Mouse (Mus musculus): ENCODE data around the gene Mafb. TPM values are rescaled to one million over a fixed set of nuclear protein-coding genes. Genes with fewer than 3 reads are reported as not detected.

The Mafb gene
- total RNA-seq, 2 experiments from 2014 or later, result 17.9 to 19.8 TPM

DNA sequence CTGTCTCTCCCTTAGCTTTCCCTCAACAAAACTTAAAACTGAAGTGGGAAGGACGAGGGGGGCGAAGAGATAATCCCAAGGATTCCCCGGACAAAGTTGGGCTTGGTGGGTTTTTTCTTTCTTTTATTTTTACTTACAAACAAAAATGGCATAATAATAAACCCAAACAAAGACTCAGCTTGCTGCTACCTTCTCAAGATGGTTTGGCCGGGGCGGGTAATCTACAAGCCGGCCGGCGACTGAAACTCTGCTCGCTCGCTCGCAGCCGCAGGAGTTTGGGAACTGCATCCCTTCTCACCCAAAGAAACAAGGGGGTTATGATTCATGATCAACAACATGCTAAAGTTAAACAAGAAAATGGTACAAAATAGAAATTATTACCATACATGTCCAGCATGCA is 2.2 kb downstream of the Mafb start:
- no peak for DNase-seq (ENCODE audit: low spot score in 2 of 2)

DNA sequence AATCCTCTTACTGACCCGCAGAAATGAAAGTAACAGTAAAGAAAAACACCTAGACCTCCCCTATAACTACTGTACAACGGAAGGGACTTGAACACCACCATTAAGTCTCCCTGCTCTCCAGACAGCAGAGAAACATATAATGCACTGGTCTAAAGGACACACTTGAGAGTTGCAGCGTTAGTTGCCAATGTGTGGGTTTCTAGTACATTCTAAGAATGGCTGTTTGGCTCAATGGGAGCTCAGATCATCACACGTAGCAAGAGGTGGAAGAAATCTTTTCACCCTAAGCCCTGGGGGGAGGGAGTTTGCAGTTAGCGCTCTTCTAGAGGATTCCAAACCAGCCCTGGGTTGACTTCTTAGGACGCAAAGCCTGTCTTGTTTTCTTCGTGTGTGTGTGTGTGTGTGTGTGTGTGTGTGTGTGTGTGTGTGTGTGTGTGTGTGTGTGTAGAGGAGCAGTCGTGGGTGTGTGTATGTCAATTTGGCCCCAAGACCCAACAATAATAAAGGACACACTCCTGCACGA is 2.7 kb downstream of the Mafb start:
- no peak for DNase-seq (ENCODE audit: low spot score in 2 of 2)

DNA sequence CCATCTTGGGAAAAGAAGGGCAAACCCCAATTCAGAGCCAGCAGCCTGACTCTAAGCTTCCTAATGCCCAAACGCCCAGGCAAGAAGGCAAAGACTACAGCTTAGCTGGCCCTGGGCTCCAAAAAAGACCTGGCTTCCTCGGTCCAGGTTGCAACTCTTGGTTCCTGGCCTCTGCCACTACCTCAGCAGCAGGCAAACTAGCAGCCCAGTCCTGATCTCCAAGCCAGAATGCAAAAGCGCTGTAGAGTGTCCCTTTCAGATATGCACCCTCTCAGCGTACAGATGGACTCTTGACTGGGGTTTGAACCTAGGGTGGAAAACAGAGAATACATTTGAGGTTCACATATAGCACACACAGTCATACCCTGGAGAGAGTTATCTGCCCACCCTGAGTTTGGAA is 3.7 kb downstream of the Mafb start:
- no peak for DNase-seq (ENCODE audit: low spot score in 2 of 2)

DNA sequence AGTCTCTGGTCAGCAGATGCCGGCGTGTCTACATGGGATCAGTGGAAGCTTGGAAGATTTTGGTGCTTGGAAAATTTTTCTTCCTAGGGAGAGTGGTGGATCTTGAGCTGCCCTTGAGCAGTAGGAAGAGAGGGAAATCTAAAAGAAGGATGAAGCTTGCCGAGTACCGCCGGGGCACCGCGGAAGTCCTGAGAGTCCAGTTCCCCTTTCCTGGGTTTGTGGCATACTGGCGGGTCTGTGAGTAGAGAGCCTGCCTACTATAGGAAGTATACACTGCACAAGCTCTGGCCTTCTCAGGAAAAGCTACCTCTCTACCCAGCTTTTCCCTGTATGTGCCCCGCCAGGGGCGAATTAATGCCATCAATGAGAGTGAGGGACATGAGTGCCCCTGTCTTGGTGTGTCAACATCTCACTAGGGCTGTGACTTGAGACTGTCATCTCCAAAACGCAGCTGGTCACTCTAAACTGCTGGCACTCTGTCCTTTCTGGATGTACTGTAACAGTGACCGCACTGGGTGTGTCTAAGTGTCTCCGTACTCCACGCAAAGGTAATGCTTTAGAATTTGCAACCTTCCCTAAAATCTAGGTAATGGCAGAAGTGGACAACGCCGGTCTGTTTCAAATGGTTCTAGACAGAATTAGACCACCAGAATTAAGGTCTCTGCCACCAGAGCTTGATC is 5.3 kb downstream of the Mafb start:
- no peak for DNase-seq (ENCODE audit: low spot score in 2 of 2)

DNA sequence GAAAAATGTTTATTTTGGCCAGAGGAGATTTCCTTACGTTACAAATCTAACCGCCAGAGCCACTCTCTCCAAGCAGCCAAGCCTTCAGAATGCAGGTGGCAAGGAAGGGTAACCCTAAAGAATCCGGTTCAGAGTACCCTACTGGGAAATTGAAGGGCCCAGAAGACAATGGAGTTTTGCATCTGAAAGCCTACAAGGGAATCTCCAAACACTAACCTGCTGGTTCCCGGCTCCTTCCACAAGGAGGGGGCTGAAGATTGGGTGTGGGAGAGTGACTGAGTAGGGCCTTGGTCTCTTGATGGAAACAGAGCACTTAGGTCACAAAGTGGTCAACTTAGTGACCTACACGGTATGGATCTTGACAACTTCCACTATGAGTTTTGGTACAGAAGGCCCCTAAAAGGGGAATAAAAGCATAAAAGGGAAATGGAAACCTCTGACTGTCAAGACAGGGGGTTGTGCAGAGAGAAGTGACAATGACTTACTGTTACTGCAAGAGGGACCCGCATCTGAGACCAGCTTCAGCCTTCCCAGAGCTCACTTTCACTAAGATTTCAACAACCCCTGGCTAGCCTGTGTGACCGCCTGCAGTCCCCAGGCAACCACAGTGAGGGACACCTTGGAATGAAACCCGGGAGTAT is 6.5 kb downstream of the Mafb start:
- no peak for DNase-seq (ENCODE audit: low spot score in 2 of 2)

DNA sequence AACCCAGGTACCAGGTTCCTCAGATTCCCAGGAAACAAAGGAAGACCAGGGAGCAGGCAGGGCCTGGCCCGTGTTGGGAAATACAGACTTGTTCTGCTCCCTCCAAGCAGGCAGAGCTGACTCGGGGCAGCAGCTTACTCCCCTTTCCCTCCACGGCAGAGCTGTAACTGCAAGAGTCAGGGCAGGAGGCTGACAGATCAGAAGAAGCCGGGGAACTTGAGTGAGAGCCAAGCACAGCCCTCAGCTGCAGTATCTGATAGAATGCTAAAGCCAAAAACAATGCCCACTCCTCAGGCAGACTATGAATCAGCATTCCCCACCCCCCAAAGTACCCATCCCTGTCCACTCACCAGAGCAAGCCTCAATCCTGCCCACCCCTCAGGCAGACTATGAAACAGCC is 8.0 kb downstream of the Mafb start:
- no peak for DNase-seq (ENCODE audit: low spot score in 2 of 2)

DNA sequence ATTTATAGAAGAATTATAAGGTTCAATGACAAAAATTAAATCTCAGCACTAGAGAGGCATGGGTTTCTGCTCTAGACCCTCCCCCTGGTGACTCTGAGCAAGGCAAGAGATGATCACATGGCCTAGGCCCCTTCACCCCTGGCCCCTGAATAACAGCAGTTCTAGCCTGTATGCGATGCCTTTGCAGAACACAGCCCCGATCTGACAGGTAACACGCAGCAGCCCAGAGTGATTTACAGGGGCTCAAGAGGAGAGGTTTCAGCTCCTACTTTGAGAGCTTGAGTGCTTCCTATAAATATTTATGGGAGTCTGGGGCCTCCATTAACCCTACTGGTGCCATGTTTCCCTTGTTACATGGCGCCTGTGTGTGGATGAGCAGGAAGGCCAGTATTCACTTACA is 9.4 kb downstream of the Mafb start:
- no peak for DNase-seq (ENCODE audit: low spot score in 2 of 2)

DNA sequence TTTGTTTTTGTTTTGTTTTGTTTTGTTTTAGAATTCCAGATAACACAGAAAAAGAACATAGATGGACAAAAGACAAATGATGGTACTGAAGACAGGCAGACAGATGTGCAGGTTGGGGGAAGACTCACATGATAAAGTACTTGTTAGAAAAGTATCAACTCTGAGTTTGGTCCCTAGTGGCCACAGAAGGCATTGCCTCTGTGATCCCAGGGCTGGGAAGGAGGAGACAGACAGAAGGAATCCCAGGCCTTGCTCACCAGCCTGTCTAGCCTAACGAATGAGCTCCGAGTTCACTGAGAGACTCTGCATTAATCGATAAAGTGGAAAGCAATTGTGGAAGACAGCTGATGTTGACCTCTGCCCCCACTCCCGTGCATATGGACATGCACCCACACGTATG is 10.7 kb downstream of the Mafb start:
- DNase-seq (ENCODE audit: low spot score in 2 of 2), result no peak

DNA sequence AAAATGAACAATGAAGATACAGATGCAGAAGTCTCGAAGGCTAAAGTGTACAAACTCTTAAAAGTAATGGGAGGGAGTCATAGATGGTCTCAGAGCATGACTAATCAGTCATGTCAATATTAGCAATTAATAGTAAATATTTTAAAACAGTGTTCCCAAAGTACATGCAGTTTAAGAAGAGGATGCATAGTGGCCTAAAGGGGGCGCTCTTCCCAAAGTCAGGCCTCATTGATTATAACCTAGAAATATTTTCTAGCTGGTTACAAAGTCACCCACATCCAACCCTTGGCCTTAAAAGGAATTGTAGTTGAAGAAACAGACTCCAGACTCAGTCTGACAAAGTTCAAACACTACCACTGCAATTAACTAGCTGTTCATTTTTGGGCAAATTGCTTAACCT is 12.5 kb downstream of the Mafb start:
- DNase-seq (ENCODE audit: low spot score in 2 of 2), result no peak

DNA sequence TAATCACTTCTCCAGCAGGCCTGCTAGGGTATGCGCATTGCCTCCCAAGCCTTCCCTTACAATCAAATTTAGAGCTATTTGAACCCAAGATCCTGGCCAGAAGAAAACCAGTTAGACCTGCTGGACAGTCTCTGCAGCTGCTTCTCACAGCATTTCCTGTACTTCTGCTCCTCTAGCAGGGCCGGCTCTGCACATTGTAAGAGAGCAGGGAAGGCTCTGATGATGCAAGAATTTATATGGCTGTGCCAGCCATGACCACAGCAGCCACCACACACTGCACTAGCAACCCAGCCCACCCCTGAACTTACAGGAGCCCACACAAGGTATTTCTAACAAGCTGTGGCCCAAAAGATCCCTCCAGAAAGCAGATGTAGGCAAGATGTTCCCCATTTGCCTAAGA is 13.3 kb downstream of the Mafb start:
- no peak for DNase-seq (ENCODE audit: low spot score in 2 of 2)

DNA sequence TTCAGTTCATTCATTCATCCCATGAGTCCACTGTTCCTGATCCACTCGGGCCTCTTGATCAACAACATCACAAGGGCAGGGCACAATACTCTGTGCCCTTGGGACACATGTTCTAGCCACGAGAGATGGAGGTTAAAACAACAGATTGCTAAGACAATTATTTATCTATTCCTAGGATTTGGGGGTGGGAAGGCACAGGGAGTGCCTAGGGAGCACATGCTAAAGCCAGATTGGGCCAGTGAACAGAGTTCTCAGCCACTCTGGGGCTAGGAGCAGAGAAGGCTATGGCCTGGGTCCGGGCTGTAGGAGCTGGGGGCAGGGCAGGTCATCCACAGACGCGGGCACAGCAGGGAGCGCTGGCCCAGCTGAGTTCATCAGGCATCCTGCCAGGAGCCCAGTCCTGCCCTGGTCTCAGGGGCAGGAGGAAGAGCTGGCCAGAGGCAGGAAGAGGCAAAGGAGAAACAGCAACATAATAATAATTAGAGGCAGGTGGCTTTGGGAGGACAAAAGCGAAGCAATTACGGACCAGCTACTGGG is 15.8 kb downstream of the Mafb start:
- DNase-seq (ENCODE audit: low spot score in 2 of 2), result peak; percentile 44 to 48

DNA sequence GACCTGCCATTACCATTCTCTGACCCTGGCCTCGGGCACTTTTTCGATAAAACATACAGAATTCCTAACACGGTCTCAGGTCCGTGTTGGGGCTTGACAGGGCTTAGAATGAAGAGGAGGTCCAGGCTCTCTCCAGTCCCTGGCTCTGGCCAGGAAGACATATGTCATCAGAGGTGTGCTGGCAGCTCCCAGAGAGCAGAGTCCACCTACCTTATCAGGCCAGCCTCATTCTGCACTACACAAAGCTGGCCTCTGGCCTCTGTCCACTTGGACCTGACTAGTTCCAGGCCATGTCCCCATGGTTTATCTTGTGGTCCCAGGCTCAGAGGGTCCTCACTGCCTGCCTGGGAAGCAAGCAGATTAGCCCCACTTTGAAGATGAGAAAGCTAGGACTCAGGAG is 17.3 kb downstream of the Mafb start:
- DNase-seq (ENCODE audit: low spot score in 2 of 2), result no peak

DNA sequence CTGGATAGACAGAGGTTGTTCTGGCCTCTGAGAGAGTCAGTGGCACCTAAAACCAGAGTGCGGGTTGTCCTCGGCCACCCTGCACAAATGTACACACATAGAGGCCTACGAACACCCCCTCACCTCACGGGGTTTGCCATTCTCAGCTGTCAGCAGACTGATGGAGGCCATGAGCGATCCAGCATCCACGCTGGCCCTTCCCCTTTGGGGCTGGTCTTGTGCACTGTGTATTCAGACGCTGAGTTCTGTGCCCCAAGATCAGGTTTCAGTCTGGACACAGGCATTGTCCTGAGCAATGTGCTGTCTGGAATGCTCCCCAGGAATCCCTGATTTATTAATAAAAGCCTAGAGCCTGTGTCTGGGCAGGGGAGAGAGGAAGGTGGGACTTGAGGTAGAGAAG is 18.1 kb downstream of the Mafb start:
- no peak for DNase-seq (ENCODE audit: low spot score in 2 of 2)

DNA sequence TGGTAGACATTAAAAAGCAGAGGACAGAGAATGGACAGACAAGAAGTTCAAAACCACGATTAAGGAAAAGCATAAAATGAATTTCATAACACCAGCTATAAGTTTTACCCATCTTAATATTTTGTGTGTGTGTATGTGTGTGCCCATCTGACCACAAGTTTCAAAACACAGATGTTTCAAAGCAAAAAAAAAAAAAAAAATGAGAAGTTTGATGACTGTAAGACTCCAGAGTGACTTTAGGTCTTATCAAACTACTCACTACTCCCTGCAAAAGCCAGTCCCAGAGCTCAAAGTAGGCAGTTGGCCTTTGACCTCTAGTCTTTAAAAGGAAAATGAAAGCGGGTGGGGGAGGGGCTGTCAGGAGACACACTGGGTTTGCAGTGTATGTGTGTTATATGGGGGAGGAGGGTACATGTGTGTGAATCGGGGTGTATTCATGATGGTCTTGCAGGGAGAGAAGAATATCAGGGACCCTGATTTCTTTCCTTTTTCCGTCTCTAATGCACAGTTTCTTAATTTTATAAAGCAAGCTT is 18.7 kb downstream of the Mafb start:
- DNase-seq (ENCODE audit: low spot score in 2 of 2), result no peak

DNA sequence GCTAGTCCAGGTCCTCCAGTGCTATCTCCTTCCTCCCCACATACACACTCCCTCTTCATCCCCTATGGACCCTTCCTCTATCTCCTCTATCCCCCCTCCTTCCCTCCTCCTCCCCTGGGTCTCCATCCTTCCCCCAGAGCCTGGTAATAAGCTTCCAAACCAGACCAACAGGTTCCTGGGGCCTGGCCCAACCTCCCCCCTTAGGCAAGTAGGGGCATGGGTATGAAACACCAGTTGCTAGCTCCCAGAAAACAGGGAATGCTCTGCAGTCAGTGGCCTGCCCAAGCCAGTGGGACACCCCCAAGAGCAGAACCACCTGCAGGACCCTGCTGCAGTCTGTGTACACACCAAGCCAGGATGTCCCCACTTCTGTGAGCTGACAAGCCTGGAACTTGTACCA is 21.2 kb downstream of the Mafb start:
- no peak for DNase-seq (ENCODE audit: low spot score in 2 of 2)

DNA sequence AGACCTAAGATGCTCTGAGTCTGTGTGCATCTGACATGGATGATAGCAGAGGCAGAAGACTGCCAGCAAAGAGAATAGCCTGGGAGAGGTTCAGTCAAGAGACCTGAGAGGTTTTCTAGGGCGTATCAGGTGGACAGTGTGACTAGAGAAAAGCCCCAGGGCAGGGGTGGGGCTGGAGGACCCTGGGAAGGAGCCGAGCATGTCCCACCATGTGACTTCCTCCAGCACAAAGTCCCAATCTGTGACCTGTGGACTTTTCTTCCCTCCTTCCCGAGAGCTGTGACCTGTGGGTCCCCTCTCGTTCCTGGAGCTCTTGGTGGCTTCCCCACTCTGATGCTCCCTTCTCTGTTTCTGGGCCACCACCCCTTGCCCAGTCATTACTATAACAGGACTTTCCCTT is 26.7 kb downstream of the Mafb start:
- no peak for DNase-seq (ENCODE audit: low spot score in 2 of 2)

DNA sequence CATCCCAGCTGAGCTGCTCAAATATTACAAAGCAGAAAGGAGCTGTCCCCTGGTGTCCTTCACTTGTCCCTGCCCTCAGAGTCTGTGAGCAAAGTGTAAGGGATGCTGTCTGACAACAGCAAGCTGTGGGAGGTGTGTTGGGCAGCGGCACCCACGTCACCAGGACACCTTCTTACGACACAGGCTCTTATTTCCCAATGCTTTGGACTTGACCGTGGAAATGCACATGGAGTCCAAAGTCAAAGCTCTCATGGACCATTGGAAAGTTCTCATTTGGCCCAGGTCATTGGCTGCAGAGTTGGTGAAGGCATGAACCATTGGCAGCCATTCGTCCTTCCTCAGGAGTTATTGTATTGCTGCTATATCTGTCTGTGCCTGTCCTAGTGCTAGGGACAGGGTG is 27.3 kb downstream of the Mafb start:
- DNase-seq (ENCODE audit: low spot score in 2 of 2), result no peak

DNA sequence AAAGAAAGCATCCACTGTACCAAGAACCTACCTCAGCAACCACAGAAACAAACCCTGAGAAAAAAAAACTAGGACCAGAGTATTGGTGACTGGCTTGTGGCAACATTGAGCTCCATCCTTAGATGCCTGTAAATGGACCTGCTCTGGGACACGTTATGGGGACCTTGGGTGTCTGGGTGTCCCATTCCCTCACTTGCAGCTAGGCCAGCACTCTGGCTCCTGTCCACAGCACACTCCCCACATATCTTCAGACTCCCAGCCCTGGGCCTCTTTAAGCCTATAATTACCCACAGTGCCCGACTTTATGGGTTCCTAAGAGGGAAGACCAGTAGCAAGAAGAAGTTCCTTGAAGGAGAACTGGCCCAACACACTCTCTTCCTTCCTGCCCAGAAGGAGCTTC is 30.8 kb downstream of the Mafb start:
- DNase-seq (ENCODE audit: low spot score in 2 of 2), result no peak

DNA sequence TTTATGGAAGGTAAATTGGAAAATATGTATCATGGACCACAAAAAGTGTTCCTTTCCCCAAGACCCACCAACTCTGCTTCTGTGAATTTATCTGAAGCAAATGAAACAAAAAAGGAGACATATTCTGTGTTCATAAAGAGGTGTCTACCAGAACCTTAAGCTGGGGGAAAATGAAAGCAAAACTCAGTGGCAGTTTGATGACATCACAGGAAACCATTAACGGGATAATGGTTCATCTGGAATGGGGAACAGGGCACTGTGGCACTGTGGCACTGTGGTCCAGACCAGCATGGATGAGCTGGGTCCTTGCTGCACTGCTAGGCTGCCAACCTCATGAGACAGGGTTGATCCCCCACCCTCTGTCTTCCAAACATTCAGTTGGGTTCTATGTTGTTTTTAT is 31.8 kb downstream of the Mafb start:
- DNase-seq (ENCODE audit: low spot score in 2 of 2), result no peak

DNA sequence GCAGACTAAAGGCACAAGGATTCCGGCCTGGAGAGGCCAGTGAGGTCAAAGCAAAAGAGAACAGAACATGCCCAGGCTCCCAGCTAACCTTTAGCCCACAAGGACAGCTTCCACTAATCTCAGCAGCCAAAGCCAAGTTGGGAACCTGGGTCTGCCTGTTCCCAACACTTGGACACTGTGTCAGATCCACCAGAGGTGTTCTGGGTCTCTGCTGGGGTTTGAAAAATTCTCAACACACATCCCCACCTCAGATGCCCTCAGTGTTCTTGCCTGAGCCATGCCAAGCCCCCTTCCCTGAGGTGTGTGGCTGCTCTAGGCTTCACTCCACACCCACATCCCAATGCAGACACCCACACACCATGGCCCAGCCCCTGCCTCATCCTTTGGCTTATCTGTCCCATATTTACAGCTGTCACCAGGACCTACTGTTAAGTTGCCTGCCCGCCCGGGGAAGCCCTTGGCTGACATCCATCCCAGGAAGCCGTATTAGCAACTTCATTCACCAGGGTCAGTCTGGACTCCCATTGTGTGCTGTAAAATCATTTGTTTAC is 32.7 kb downstream of the Mafb start, which contains the start of gene Gm826:
Gene Gm826, minus strand, starts transcription at position 52 of the 551 bp plus-strand sequence.
- DNase-seq (ENCODE audit: low spot score in 2 of 2), result no peak

DNA sequence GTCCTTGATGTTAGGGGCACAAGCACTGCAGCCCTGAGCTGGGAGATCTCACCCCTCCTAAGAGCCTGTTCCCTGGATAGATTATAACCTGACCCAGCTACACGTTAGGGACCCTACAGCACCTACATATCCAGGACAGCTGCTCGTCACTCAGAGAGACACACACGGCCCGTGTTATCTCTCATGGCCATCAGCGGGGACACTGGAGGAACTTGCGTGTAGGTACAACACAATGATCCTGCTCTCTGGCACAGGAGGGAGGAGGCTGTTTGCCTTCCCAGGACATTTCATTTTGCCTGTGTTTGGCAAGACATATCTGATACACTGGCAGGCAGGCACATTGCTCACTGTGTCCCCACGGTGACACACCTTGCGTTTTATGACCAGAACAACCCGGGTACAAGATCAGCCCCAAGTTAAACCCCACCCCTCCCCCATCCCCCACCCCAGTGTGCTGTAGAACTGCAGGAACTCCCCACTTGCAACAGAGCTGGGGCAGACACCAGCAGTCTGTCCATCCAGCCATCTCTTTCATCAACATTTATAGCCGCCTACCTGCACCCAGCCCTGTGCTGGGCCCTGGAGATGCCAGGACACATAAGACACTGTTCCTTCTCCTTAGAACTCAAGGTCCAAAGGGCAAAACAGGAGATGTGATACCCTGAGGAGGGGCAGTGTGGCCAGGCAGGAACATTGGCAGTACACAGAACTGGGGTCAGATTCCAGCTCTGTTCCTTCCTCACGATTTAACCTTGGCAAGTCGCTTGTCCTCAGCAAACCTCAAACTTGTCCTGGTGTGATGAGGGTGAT is 34.1 kb downstream of the Mafb start:
- DNase-seq (ENCODE audit: low spot score in 2 of 2), result no peak
